Mouse (Mus musculus) lung, adult 2 months (tissue): Measurements from ENCODE around the gene Fam71b.

Experiments used
- CTCF ChIP-seq: fragments of 200-500 bp; IDR thresholded peaks from 2 replicates; pipeline ENCODE4 v1.5.1; 2011; ENCODE audit warnings: mild to moderate bottlenecking, low read length, control low read depth; ENCODE audit not compliant: insufficient read depth
- POLR2A ChIP-seq: fragments of 200-500 bp; IDR thresholded peaks from 2 replicates; pipeline ENCODE4 v1.6.1; 2011; ENCODE audit warnings: low read depth, mild to moderate bottlenecking, control low read depth, low read length, borderline replicate concordance; ENCODE audit errors: extremely low read depth

DNA sequence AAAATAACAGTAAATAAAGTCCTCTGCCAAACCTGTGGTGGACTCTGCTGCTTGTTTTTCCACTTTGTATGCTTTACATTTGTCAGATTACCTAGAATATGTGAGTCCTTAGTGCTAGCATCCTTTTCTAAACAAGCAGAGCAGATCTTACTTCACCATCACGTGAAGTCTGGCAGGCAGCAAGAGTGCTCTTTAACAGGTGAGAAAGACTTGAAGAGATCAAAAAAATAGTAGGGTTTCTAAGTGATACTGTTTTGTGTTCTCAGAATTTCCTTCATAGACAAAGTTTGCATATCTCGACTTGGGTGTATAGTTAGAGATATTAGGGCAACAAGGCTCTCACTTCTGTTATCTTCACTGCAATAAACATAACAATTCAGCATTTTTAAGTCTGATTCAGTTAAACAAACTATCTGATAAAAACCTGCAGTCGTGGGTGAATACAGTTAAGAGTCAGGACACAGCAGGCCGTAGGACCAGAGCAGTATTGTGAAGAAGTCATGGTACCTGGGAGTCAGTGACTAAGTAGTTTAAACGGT is 42.7 kb downstream of the Fam71b start:
- no peak for TF ChIP-seq CTCF
- TF ChIP-seq POLR2A, result no peak
